Mouse (Mus musculus) megakaryocyte, embryonic 14.5 days (primary cell): ENCODE data around the gene Sh2b1.

Source experiments
- FLI1 ChIP-seq: IDR thresholded peaks from 2 replicates; pipeline ENCODE4 v1.6.1; 2012; ENCODE audit warnings: low read length, inconsistent platforms, mixed read lengths
- GATA1 ChIP-seq: IDR thresholded peaks from 3 replicates; pipeline ENCODE4 v1.6.1; 2012; ENCODE audit warnings: mixed read lengths, low read length, inconsistent platforms, borderline replicate concordance

GRCm38 (mm10) chr7:126471361-126471760, 3.9 kb downstream of the Sh2b1 start:
- TF ChIP-seq GATA1 (no peak), FLI1 (no peak)
